Mouse (Mus musculus): ENCODE measurements at regions not wholly inside any gene's neighbourhood (a gene's known extent, or its start where the extent isn't known, plus 50 kb on each side); places are given as distances from the start of the nearest gene placed in this dataset.

- intact Hi-C loops (cut with DNase I), result no loop called here
- no peak for TF ChIP-seq CTCF (IDR thresholded peaks at IDR 0.05)
Observed at GRCm38 (mm10) chr8:8477456-8477855, 183.6 kb downstream of the Efnb2 start.

GRCm38 (mm10) chr8:8468552-8468951, 192.5 kb downstream of the Efnb2 start:
- Histone ChIP-seq H3K27ac (no peak overlapping the region), H3K4me3 (no peak overlapping the region)
- intact Hi-C loops (cut with DNase I), result no loop called here
- no peak for DNase-seq (ENCODE audit: extremely low spot score in 1 of 2, low spot score in 2 of 2)
- no peak for TF ChIP-seq CTCF (IDR thresholded peaks at IDR 0.05)

More at GRCm38 (mm10) chr8:8477456-8477855, 183.6 kb downstream of the Efnb2 start:
- no peak overlapping the region for H3K4me3 ChIP-seq
- DNase-seq (ENCODE audit: extremely low spot score in 1 of 2, low spot score in 2 of 2), result no peak
- no peak overlapping the region for H3K27ac ChIP-seq

- intact Hi-C loops (cut with DNase I), result no loop called here
- H3K27ac ChIP-seq, result no peak overlapping the region
- no peak for TF ChIP-seq CTCF (IDR thresholded peaks at IDR 0.05)
- H3K4me3 ChIP-seq, result no peak overlapping the region
- DNase-seq (ENCODE audit: extremely low spot score in 1 of 2, low spot score in 2 of 2), result no peak
Observed at GRCm38 (mm10) chr8:8466526-8467244, 194.4 kb downstream of the Efnb2 start.

GRCm38 (mm10) chr8:8462455-8462854, 198.6 kb downstream of the Efnb2 start:
- no peak overlapping the region for H3K4me3 ChIP-seq
- no peak for DNase-seq (ENCODE audit: extremely low spot score in 1 of 2, low spot score in 2 of 2)
- H3K27ac ChIP-seq, result no peak overlapping the region
- intact Hi-C loops (cut with DNase I), result no loop called here
- TF ChIP-seq CTCF (IDR thresholded peaks at IDR 0.05), result no peak

- H3K4me3 ChIP-seq, result no peak overlapping the region
- no peak overlapping the region for H3K27ac ChIP-seq
- intact Hi-C loops (cut with DNase I), result no loop called here
- no peak for DNase-seq (ENCODE audit: extremely low spot score in 1 of 2, low spot score in 2 of 2)
- no peak for TF ChIP-seq CTCF (IDR thresholded peaks at IDR 0.05)
Observed at GRCm38 (mm10) chr8:8457536-8457935, 203.5 kb downstream of the Efnb2 start.

GRCm38 (mm10) chr8:8453944-8454343, 207.1 kb downstream of the Efnb2 start:
- no peak for TF ChIP-seq CTCF (IDR thresholded peaks at IDR 0.05)
- no peak overlapping the region for H3K27ac ChIP-seq
- no peak for DNase-seq (ENCODE audit: extremely low spot score in 1 of 2, low spot score in 2 of 2)
- no peak overlapping the region for H3K4me3 ChIP-seq
- intact Hi-C loops (cut with DNase I), result no loop called here

GRCm38 (mm10) chr8:8452226-8452625, 208.8 kb downstream of the Efnb2 start:
- no peak for TF ChIP-seq CTCF (IDR thresholded peaks at IDR 0.05)
- no peak overlapping the region for H3K27ac ChIP-seq
- no peak for DNase-seq (ENCODE audit: extremely low spot score in 1 of 2, low spot score in 2 of 2)
- no peak overlapping the region for H3K4me3 ChIP-seq
- intact Hi-C loops (cut with DNase I), result no loop called here

- Histone ChIP-seq H3K27ac (no peak overlapping the region), H3K4me3 (no peak overlapping the region)
- no peak for DNase-seq (ENCODE audit: extremely low spot score in 1 of 2, low spot score in 2 of 2)
- no peak for TF ChIP-seq CTCF (IDR thresholded peaks at IDR 0.05)
- intact Hi-C loops (cut with DNase I), result no loop called here
Observed at GRCm38 (mm10) chr8:8448911-8449310, 212.1 kb downstream of the Efnb2 start.

GRCm38 (mm10) chr8:8441568-8441967, 219.5 kb downstream of the Efnb2 start:
- Histone ChIP-seq H3K4me3 (no peak overlapping the region), H3K27ac (no peak overlapping the region)
- TF ChIP-seq CTCF (IDR thresholded peaks at IDR 0.05), result no peak
- no peak for DNase-seq (ENCODE audit: extremely low spot score in 1 of 2, low spot score in 2 of 2)
- intact Hi-C loops (cut with DNase I), result no loop called here

GRCm38 (mm10) chr8:8440903-8441302, 220.1 kb downstream of the Efnb2 start:
- H3K4me3 ChIP-seq, result no peak overlapping the region
- intact Hi-C loops (cut with DNase I), result no loop called here
- no peak overlapping the region for H3K27ac ChIP-seq
- no peak for TF ChIP-seq CTCF (IDR thresholded peaks at IDR 0.05)
- DNase-seq (ENCODE audit: extremely low spot score in 1 of 2, low spot score in 2 of 2), result no peak

GRCm38 (mm10) chr8:8426201-8426600, 234.8 kb downstream of the Efnb2 start:
- Histone ChIP-seq H3K4me3 (no peak overlapping the region), H3K27ac (no peak overlapping the region)
- no peak for DNase-seq (ENCODE audit: extremely low spot score in 1 of 2, low spot score in 2 of 2)
- TF ChIP-seq CTCF (IDR thresholded peaks at IDR 0.05), result no peak
- intact Hi-C loops (cut with DNase I), result no loop called here

- no peak overlapping the region for H3K27ac ChIP-seq
- intact Hi-C loops (cut with DNase I), result no loop called here
- TF ChIP-seq CTCF (IDR thresholded peaks at IDR 0.05), result no peak
Observed at GRCm38 (mm10) chr8:8423443-8423842, 237.6 kb downstream of the Efnb2 start.

GRCm38 (mm10) chr8:8421713-8422112, 239.3 kb downstream of the Efnb2 start:
- no peak for TF ChIP-seq CTCF (IDR thresholded peaks at IDR 0.05)
- H3K4me3 ChIP-seq, result no peak overlapping the region
- no peak overlapping the region for H3K27ac ChIP-seq
- intact Hi-C loops (cut with DNase I), result no loop called here
- no peak for DNase-seq (ENCODE audit: extremely low spot score in 1 of 2, low spot score in 2 of 2)

More at GRCm38 (mm10) chr8:8423443-8423842, 237.6 kb downstream of the Efnb2 start:
- no peak for DNase-seq (ENCODE audit: extremely low spot score in 1 of 2, low spot score in 2 of 2)
- H3K4me3 ChIP-seq, result no peak overlapping the region

All from left cerebral cortex, adult 2 months (tissue).